Mouse (Mus musculus) erythroblast, embryonic 14.5 days (primary cell): ENCODE measurements around the gene Olig1. TPM values are rescaled to one million over a fixed set of nuclear protein-coding genes. Genes with fewer than 3 reads are reported as not detected.

ENCODE experiments used
- H3K27me3 ChIP-seq: 2 replicates; pipeline ENCODE4 v1.6.1; 2012; ENCODE audit warnings: inconsistent platforms; ENCODE audit not compliant: control insufficient read depth
- H3K36me3 ChIP-seq: 2 replicates; pipeline ENCODE4 v1.6.1; 2012; ENCODE audit warnings: mild to moderate bottlenecking, inconsistent platforms; ENCODE audit not compliant: control insufficient read depth
- H3K4me1 ChIP-seq: 2 replicates; pipeline ENCODE4 v1.6.1; 2012; ENCODE audit warnings: inconsistent platforms; ENCODE audit not compliant: control insufficient read depth
- H3K4me3 ChIP-seq: replicated peaks from 2 replicates; pipeline ENCODE3; 2012; ENCODE audit warnings: moderate library complexity, mild to moderate bottlenecking, inconsistent platforms
- H3K9me3 ChIP-seq: 2 replicates; pipeline ENCODE4 v1.6.1; 2012; ENCODE audit warnings: low read length, inconsistent platforms, mixed read lengths; ENCODE audit not compliant: control insufficient read depth
- GATA1 ChIP-seq: IDR thresholded peaks from 2 replicates; pipeline ENCODE4 v1.6.1; 2012; ENCODE audit warnings: low read length, inconsistent platforms, mixed read lengths
- TAL1 ChIP-seq: IDR thresholded peaks from 3 replicates; pipeline ENCODE4 v1.6.1; 2012; ENCODE audit warnings: low read length, inconsistent platforms, mixed read lengths
- polyA plus RNA-seq: library from polyadenylated mRNA; stranded (reverse); fragments of >175 nt; gene quantifications from 2 replicates; pipeline ENCODE4 v1.2.3, GENCODE M21; 2012

The Olig1 gene
- polyA plus RNA-seq, 1 experiment = not detected

DNA sequence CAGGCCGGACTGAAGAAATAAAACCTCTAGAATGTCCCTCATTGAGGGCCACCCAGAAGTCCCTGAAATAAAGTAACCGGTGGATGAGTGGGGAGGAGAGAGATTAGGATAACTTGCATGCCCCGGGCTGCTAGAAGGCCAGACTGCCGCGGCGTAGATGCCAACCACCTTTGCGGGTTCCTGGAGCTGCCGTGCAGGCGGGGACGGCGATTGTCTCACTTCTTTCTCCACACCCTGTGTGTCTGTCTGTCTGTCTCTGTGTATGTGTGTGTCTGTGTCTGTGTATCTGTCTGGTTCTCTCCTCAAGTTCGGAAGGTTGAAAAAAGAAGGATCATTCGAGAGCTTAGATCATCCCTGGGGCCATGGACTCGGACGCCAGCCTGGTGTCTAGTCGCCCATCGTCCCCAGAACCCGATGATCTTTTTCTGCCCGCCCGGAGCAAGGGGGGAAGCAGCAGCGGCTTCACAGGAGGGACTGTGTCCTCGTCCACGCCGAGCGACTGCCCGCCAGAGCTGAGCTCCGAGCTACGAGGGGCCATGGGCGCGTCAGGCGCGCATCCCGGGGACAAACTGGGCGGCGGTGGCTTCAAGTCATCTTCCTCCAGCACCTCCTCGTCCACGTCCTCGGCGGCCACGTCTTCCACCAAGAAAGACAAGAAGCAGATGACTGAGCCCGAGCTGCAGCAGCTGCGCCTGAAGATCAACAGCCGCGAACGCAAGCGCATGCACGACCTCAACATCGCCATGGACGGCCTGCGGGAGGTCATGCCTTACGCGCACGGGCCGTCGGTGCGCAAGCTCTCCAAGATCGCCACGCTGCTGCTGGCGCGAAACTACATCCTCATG is 43.3 kb upstream of the Olig1 start:
- Histone ChIP-seq H3K4me3 (no peak overlapping the region), H3K27me3 (peaks cover 100% of the 10 kb centered on the region), H3K4me1 (no peaks in the 10 kb centered on the region), H3K9me3 (peaks cover 16% of the 10 kb centered on the region), H3K36me3 (no peaks in the 10 kb centered on the region)
- TF ChIP-seq GATA1 (no peak), TAL1 (no peak)

- Histone ChIP-seq H3K27me3 (peaks cover 100% of the 10 kb centered on the region), H3K4me3 (no peak overlapping the region), H3K36me3 (no peaks in the 10 kb centered on the region), H3K4me1 (no peaks in the 10 kb centered on the region), H3K9me3 (peaks cover 16% of the 10 kb centered on the region)
- TF ChIP-seq GATA1 = no peak
- no peak for TF ChIP-seq TAL1
These were observed 42.5 kb upstream of the Olig1 start for GRCm38 (mm10) chr16:91226883-91227759.

GRCm38 (mm10) chr16:91227760-91228043 is 41.9 kb upstream of the Olig1 start:
- peaks cover 16% of the 10 kb centered on the region for H3K9me3 ChIP-seq
- H3K4me1 ChIP-seq = no peaks in the 10 kb centered on the region
- H3K27me3 ChIP-seq = peaks cover 100% of the 10 kb centered on the region
- TF ChIP-seq TAL1 (no peak), GATA1 (no peak)
- no peak overlapping the region for H3K4me3 ChIP-seq
- no peaks in the 10 kb centered on the region for H3K36me3 ChIP-seq

- TF ChIP-seq TAL1 (no peak), GATA1 (no peak)
- Histone ChIP-seq H3K36me3 (no peaks in the 10 kb centered on the region), H3K27me3 (peaks cover 100% of the 10 kb centered on the region)
These were observed 41.1 kb upstream of the Olig1 start for GRCm38 (mm10) chr16:91228238-91229071.

DNA sequence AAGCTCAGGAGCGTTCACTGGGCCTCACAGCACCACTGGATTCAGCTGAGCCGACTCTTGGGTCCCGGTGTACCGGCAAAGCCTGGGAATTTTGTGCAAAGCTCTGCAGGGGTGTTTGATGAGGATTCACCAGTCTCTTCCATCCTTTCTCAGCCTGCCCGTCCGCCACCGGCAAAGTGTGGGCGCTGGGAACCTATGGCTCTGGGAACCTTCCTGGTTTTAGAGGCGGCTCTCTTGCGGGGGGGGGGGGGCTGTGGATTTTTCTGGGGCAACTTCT is 40.6 kb upstream of the Olig1 start:
- Histone ChIP-seq H3K4me3 (no peak overlapping the region), H3K9me3 (peaks cover 16% of the 10 kb centered on the region), H3K36me3 (no peaks in the 10 kb centered on the region), H3K4me1 (no peaks in the 10 kb centered on the region), H3K27me3 (peaks cover 100% of the 10 kb centered on the region)
- TF ChIP-seq GATA1 (no peak), TAL1 (no peak)

More at GRCm38 (mm10) chr16:91228238-91229071, 41.1 kb upstream of the Olig1 start:
- no peaks in the 10 kb centered on the region for H3K4me1 ChIP-seq
- H3K9me3 ChIP-seq = peaks cover 16% of the 10 kb centered on the region
- no peak overlapping the region for H3K4me3 ChIP-seq

GRCm38 (mm10) chr16:91229643-91230042 is 39.9 kb upstream of the Olig1 start:
- peaks cover 16% of the 10 kb centered on the region for H3K9me3 ChIP-seq
- no peak for TF ChIP-seq GATA1
- TF ChIP-seq TAL1 = no peak
- peaks cover 100% of the 10 kb centered on the region for H3K27me3 ChIP-seq
- no peaks in the 10 kb centered on the region for H3K36me3 ChIP-seq
- no peak overlapping the region for H3K4me3 ChIP-seq
- H3K4me1 ChIP-seq = no peaks in the 10 kb centered on the region

GRCm38 (mm10) chr16:91231781-91232469 is 37.6 kb upstream of the Olig1 start:
- Histone ChIP-seq H3K9me3 (peaks cover 6% of the 10 kb centered on the region; the same call in 1 of the 2 replicates), H3K36me3 (no peaks in the 10 kb centered on the region), H3K27me3 (peaks cover 96% of the 10 kb centered on the region), H3K4me1 (no peaks in the 10 kb centered on the region), H3K4me3 (no peak overlapping the region)
- TF ChIP-seq TAL1 = no peak
- no peak for TF ChIP-seq GATA1

GRCm38 (mm10) chr16:91232470-91233240 is 36.9 kb upstream of the Olig1 start:
- Histone ChIP-seq H3K36me3 (no peaks in the 10 kb centered on the region), H3K4me1 (no peaks in the 10 kb centered on the region), H3K9me3 (no peaks in the 10 kb centered on the region; the same call in 1 of the 2 replicates), H3K4me3 (no peak overlapping the region), H3K27me3 (peaks cover 94% of the 10 kb centered on the region)
- no peak for TF ChIP-seq GATA1
- no peak for TF ChIP-seq TAL1
